Mouse (Mus musculus) gastrocnemius, postnatal 36 days (tissue): ENCODE measurements around the gene Gal3st2. TPM values are rescaled to one million over a fixed set of nuclear protein-coding genes. Genes with fewer than 3 reads are reported as not detected.
A peak's percentile ranks its signal among the peaks of the same experiment; 100 is the strongest.
"Not testable (repeated sequence)": the region's sequence is repeated elsewhere in the genome, so short reads cannot be mapped to it uniquely, and the experiment has no call there.

Source experiments
- DNase-seq, 2 experiments: peaks; one replicate each; pipeline ENCODE4 v3.0.0; 2022
- intact Hi-C: fragments of 180-260 bp; cut with DNase I; formaldehyde crosslinking; loops from one replicate; pipeline ENCODE4 v1.15.1; 2025
- long read RNA-seq, 2 experiments: library from polyadenylated mRNA; stranded (forward); transcript quantifications; one replicate each; pipeline ENCODE4 v2.0.0; 2021
- total RNA-seq, 2 experiments: library from RNA; stranded (reverse); gene quantifications; 2 replicates each; pipeline ENCODE4 v1.2.3; 2021

Gene Gal3st2
- total RNA-seq = not detected
- long read RNA-seq, experiment 1 = 0 reads
- long read RNA-seq, experiment 2 = 0 reads

GRCm38 (mm10) chr1:93861048-93861447 lies at the start of gene Gal3st2:
TSS of gene Gal3st2 (plus strand) at chr1:93861306.
- intact Hi-C loops, DNase-seq: not testable (repeated sequence)

GRCm38 (mm10) chr1:93811495-93812039 lies 49.5 kb upstream of the Gal3st2 start:
- DNase-seq = no peak
- intact Hi-C loops = no loop called here

- intact Hi-C loops = no loop called here
- no peak for DNase-seq
Measured at GRCm38 (mm10) chr1:93817823-93818532, 43.1 kb upstream of the Gal3st2 start.

DNA sequence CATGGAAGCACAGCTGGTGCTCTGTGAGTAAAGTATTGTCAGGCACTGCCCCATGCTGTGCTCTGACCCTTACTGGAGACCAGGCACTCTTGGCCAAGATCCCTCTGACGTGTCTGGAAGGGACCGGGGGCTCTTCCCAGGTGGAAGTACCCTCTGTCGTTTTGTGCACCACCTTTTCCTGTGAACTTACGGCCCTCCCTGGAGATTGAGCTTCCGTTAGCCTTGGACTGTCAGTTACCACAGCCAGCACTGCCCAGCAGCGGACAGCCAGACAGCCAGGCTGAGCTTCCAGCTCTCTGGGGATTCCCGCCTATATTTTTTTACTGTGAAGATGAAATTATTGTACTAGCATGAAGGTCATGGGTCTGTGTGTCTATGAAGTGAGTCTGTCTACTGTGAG lies 42.4 kb upstream of the Gal3st2 start:
- intact Hi-C loops = no loop called here
- DNase-seq = no peak

GRCm38 (mm10) chr1:93823796-93824495 lies 37.2 kb upstream of the Gal3st2 start:
- intact Hi-C loops = loop anchor here (10.0 kb wide), 1 partner anchor 889 kb away; the partner anchor contains the start of gene Capn10
- DNase-seq = no peak

DNA sequence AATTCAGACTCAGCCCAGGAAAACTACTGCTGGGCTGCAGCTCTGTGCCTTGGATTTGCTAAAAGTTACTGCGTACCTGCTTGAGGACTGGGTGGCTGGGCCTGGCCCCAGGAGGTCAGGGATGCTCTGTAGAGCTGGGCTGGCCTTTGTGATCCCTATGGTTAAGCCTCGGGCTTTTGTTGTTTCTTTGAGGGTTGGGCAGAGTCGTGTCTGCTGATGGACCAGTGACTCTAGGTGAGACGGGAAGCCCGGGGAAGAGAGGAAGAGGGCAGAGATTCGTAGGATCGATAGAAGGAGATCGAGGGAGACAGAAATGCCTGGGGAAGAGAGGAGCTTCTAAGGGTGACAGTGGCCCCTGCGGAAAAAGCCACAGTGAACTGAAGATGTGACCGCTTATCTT lies 36.5 kb upstream of the Gal3st2 start, which contains the start of gene D2hgdh:
Gene D2hgdh (plus strand): TSS at position 301 of the 400 bp plus-strand sequence.
- no peak for DNase-seq
- intact Hi-C loops = loop anchor here (10.0 kb wide), 1 partner anchor 890 kb away; the partner anchor contains the start of gene Capn10

GRCm38 (mm10) chr1:93825105-93825674 lies 35.9 kb upstream of the Gal3st2 start:
- intact Hi-C loops = loop anchor here (10.0 kb wide), 1 partner anchor 890 kb away; the partner anchor contains the start of gene Capn10
- peak; percentile 94 to 95 for DNase-seq

- intact Hi-C loops = loop anchor here (10.0 kb wide), 1 partner anchor 891 kb away; the partner anchor contains the start of gene Capn10
- no peak for DNase-seq
Measured at GRCm38 (mm10) chr1:93825771-93826539, 35.2 kb upstream of the Gal3st2 start.

DNA sequence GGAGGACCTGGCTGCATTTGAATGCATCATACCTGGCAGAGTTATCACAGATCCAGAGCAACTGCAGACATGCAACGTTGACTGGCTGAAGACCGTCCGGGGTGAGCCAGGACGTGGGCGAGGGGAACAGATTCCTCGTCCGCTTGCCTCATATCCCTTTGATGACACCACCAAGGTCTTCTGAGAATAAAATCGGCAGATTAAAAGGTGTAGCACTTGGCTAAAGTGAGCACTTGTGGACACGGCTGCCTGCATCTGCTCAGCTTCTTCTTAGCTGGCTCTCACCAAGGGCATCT lies 34.6 kb upstream of the Gal3st2 start:
- intact Hi-C loops = loop anchor here (10.0 kb wide), 1 partner anchor 892 kb away; the partner anchor contains the start of gene Capn10
- no peak for DNase-seq

DNA sequence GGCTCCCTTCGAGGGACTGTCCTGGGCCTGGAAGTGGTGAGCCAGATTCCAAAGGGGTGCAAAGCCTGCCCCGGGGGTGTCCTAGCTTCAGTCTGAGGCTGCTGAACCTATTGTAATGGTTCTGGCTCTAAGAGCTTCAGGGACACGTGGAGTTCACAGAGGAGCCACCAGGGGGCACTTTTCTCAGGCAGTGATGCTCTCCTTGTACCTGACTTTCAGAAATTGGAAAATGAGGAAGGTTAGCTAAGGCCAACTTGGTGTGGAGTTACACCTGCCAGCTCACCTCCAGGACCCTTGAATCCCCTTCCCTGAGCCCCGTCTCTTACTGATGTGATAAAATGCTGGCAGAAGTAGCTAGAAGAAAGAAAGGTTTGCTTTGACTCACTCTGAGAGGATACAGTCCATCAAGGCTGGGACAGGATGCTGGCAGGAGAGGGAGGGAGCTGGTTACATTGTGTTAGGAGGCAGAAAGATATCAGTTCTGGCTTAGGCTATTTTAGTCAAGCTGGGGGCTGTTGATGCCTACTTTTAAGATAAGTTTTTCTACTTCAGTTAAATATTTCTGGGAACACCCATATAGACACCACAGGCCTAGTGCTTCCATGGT lies 28.2 kb upstream of the Gal3st2 start:
- not testable (repeated sequence) for DNase-seq
- intact Hi-C loops = loop anchor here (10.0 kb wide), 1 partner anchor 82 kb away; the partner anchor contains the start of gene Gal3st2b

DNA sequence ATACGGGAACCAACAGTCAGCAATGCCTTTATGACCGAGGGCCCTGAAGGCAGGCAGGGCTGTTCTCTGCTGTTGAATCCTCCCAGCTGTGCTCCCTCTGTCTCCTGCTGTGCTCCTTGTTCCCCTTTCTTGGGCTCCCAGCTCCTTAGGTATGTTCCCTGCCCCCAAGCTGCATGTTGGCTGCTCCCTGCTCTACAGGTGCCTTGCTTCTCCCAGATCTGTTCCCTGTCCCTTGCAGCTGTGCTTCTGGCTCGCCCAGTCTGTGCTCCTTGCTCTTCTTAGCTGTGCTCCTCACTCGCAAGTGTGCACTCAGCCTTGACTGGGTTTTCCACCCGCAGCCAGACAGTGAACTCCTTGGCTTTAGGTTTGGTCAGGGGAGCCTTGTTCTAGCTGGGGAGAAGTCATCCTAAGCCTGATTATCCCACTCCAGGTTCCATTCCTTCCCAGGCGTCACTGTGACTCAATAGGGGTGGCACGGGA lies 26.4 kb upstream of the Gal3st2 start:
- intact Hi-C loops = loop anchor here (10.0 kb wide), 1 partner anchor 80 kb away; the partner anchor contains the start of gene Gal3st2b
- DNase-seq = no peak

DNA sequence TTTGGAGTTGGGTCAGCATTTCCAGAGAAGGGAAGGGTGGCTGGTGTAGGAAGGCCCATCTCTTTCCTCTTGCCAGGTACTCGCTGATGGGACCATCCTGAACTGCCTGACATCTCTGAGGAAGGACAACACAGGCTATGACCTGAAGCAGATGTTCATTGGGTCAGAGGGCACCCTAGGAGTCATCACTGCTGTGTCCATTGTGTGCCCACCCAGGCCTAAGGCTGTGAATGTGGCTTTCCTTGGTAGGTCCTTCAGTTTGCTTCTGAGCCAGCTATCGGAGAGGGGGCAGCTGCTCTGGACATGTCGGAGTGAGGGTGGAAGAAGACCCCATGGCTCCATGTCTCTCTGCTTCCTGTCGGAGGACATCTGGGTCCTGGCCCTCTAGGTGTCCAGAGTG lies 25.9 kb upstream of the Gal3st2 start:
- DNase-seq = no peak
- intact Hi-C loops = loop anchor here (10.0 kb wide), 1 partner anchor 80 kb away; the partner anchor contains the start of gene Gal3st2b

- DNase-seq = no peak
- intact Hi-C loops = loop anchor here (10.0 kb wide), 1 partner anchor 79 kb away; the partner anchor contains the start of gene Gal3st2b
Measured at GRCm38 (mm10) chr1:93835876-93836531, 25.1 kb upstream of the Gal3st2 start.

DNA sequence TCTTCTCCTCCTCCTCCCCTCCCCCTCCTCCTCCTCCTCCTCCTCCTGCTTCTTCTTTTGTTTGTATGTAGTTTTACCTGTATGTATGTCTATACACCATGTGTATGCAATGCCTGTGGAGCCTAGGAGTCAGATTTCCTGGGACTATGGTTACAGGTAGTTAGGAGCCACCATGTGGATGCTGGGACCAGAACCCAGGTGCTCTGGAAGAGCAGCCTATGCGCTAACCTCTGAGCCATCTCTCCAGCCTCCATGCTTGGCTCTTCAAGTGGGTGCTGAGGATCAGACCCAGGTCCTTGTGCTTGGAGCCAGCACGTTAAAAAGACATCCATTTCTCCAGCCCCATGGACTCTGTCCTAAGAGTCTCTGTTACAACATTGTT lies 24.6 kb upstream of the Gal3st2 start:
- intact Hi-C loops = loop anchor here (10.0 kb wide), 1 partner anchor 78 kb away; the partner anchor contains the start of gene Gal3st2b

DNA sequence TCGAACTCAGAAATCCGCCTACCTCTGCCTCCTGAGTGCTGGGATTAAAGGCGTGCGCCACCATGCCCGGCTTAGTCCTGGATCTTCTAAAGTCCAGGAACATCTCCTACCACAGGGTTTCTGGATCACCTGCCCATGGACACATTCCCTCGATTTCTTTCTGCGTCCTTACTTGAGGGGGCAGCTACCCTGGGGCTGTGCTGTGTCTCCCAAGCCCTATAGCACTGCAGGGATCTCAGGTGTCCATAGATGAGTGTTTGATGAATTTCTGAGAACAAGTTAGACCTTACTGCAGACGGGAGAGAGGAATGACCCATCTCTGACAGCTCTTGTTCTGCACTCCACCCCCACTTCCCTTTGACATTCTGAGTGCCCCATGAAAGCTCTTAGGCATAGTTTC lies 23.8 kb upstream of the Gal3st2 start:
- intact Hi-C loops = loop anchor here (10.0 kb wide), 1 partner anchor 77 kb away; the partner anchor contains the start of gene Gal3st2b
- no peak for DNase-seq

More for the DNA sequence above, 24.6 kb upstream of the Gal3st2 start:
- DNase-seq = no peak

GRCm38 (mm10) chr1:93838569-93838968 lies 22.5 kb upstream of the Gal3st2 start:
- DNase-seq = not testable (repeated sequence)
- intact Hi-C loops = loop anchor here (10.0 kb wide), 1 partner anchor 76 kb away; the partner anchor contains the start of gene Gal3st2b

GRCm38 (mm10) chr1:93845766-93846366 lies 15.2 kb upstream of the Gal3st2 start:
- intact Hi-C loops, DNase-seq: not testable (repeated sequence)

DNA sequence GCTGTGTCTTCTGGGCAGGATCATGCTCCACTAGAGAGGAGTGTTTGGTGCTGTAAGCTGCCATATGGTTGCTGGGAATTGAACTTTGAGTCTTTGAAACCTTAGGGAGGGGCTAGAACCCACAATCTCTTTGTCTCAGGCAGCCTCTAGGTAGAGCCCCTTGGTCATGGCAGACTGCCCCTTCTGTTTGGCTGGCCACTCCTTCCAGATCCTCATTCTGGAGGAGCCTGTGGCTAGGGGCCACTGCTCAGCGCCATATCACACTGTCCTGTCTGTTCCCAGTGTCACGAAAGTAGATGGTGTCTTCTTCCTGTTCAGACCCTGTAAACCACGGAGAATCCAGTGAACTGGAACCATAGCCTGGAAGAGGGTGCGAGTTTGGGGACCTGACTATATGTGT lies 5.3 kb upstream of the Gal3st2 start:
- intact Hi-C loops, DNase-seq: not testable (repeated sequence)
